Mouse (Mus musculus) kidney, adult 11 months (tissue): ENCODE results near the gene Cacna1c.

ENCODE experiments used
- DNase-seq: peaks from one replicate; pipeline ENCODE4 v3.0.0; 2022

Gene Cacna1c

DNA sequence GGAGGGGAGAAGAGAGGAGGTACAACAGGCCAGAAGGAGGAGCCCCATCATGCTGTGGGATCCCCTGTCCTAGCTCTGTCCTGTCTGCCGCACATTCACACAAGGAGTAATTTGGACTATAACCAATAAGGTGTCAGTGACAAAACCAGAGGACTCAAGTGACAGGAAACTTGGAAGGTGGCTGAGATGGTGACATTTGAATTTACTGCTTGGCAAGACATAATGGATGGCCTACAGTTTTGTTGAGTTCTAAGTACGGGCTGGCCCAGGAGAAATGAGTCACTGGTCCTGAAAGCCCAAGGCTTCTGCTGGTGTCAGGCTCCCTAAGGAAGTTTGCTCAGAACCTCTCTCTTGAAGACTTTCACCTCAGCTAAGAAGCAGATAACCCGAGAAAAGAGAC lies 196.0 kb downstream of the Cacna1c start:
- DNase-seq = no peak

DNA sequence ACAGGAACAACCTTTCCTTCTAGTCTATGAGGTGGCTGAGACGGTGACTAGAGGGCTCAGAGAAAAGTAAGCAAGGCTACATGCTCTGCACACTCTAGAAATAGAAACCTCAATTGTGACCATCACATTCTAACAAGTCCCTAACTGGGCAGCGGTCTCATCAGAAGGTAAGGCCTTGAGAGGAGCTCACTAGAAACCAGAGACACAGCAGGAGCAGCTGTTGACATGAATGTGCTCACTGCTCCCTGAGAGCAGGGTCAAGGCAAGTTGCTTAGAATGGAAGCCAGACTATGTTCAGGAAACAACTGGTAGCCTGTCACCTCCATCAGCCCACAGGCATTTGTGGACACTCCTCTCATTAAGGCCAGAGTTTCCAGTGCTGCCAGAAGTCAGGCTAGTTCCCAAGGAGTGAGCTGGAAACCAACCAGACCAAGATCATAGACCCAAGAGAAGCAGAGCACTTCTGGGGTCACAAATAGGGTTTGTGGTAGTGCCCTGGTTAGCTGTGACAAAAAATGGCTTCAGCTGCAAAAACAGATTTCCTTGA lies 196.8 kb downstream of the Cacna1c start:
- DNase-seq = no peak

GRCm38 (mm10) chr6:118997397-118997796 lies 198.8 kb downstream of the Cacna1c start:
- no peak for DNase-seq

DNA sequence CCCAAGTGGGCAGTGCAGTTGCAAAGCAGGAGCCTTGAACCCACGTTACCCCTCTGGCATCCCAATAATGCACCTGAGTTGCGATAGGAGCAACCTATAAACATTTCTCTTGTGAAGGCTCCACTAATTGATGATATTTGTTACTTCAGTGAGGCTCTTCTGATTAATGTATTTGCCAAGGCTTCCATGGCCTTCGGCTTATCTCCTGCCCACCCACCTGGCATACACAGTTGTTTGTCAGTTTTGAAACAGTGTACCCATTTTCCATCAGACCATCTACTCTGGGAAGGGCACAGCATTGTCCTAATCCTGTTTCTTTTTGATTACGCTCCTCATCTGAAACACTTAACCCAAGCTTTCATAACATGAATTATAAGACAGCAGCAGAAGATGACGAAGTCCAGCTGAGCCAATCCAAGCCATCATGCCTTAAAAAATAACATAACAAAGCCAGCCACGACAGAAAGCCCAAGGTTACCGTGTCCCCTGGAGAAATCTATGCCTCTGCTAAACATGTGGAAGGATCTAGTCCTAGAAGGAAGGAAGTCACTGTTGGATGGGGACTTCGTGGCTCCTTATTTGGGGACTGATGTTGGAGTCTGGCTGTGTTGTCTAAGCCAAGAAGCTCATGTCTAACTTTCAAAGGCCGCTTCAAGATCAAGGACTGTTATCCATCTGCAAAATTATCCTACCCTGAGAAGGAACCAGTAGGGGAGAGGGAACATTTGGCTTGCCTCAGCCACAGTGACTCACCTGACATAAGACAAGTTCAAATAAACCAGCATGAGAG lies 201.8 kb downstream of the Cacna1c start:
- no peak for DNase-seq

GRCm38 (mm10) chr6:118992391-118992790 lies 203.8 kb downstream of the Cacna1c start:
- peak; percentile 24 for DNase-seq

- no peak for DNase-seq
These were observed 206.0 kb downstream of the Cacna1c start for GRCm38 (mm10) chr6:118989999-118990776.

DNA sequence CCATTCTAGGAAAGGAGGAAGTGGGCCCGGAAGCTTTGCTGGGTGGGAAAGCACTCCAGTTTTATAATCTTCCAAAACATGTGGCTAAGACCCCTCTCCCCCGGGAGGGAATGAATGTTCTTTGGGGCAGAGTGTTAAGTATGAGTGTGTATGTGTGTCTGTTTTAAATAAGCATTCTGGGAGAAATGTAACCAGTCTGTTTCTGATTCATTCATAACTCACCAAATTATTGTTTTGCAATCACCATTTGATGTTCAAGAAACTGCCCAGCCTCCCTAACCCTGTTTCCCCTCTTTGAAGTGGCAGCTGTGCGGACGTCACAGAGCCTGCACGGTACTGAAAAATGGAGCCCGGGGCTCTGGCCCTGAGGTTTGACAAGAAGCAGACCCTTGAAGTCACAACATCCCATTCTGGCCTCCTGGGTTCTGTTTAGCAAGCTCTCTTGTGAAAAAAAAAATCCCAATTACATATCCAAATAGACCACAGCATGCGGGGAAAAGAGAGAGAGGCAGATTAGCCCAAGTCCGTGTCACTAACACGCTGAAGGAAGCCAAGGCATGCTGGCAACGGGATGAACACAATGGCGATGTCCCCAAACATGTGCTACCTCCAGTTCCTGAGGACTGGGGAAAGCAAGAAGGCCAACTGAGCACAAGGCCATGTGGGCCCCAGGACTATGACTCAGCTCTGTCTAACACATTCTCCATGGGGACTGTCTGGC lies 211.9 kb downstream of the Cacna1c start:
- DNase-seq = no peak

- DNase-seq = no peak
These were observed 212.7 kb downstream of the Cacna1c start for GRCm38 (mm10) chr6:118983471-118984040.

DNA sequence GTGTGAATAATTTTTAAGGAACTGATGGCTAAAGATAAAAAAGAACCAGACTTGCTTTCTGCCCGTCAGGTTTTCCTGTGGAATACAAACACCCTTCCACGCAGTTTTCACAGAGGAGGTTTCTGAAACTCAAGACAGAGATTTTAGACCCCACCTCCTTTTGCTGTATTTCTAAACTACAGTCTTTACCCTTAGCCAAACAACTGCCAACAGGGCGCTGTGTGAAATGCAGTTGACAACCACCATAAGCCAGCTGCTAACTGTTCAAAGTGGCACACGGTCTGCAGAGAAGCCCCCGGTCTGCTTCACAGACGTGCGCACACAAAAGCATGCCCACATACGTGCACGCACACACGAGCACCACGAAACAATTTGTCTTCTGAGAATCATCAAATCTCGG lies 216.0 kb downstream of the Cacna1c start:
- no peak for DNase-seq

- DNase-seq = no peak
These were observed 218.6 kb downstream of the Cacna1c start for GRCm38 (mm10) chr6:118977443-118978271.

- DNase-seq = no peak
These were observed 219.6 kb downstream of the Cacna1c start for GRCm38 (mm10) chr6:118976617-118977016.

- peak; percentile 15 for DNase-seq
These were observed 224.2 kb downstream of the Cacna1c start for GRCm38 (mm10) chr6:118971844-118972531.

DNA sequence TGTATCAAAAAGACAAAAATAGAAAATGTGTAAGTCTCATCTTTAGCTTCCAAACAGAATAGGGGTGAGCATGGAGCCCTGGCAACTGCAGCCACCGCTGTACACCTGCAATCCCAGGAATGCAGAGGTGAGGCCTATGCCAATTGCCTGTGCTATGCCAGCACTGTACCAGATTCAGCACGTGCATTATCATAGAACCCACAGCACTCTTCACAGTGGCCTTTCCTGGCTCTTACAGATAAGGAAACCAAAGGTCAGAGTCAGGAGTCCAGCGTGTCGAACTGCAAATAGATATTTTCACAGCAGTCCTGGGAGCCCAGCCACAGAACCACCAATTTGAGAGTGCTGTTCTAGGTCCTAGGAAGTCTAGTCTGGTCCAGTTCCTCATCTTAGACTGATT lies 227.4 kb downstream of the Cacna1c start:
- DNase-seq = no peak

- DNase-seq = no peak
These were observed 229.3 kb downstream of the Cacna1c start for GRCm38 (mm10) chr6:118966904-118967303.

GRCm38 (mm10) chr6:118965577-118965976 lies 230.6 kb downstream of the Cacna1c start:
- no peak for DNase-seq

DNA sequence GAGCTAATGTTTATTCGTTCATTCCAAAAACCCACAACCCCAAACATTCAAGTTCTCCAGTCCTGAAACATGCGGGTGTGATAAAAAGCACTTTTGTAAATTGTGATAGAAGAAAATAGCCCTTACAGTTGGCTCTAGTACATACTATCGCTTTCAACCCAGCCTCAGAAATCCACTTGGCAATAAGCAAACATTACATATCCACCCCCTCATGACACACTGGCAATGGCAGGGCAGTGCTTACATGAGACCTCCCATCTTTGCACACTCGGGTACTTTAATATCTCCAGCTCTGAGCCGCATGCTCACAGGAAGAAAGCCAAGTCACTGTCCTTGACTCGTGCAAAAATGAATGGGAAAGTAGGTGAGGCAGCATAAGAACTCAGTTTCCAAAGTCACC lies 232.4 kb downstream of the Cacna1c start:
- no peak for DNase-seq

- DNase-seq = no peak
These were observed 232.9 kb downstream of the Cacna1c start for GRCm38 (mm10) chr6:118963283-118963682.

- no peak for DNase-seq
These were observed 237.7 kb downstream of the Cacna1c start for GRCm38 (mm10) chr6:118958529-118958928.

GRCm38 (mm10) chr6:118956234-118956633 lies 240.0 kb downstream of the Cacna1c start:
- no peak for DNase-seq

- no peak for DNase-seq
These were observed 240.4 kb downstream of the Cacna1c start for GRCm38 (mm10) chr6:118955777-118956176.

DNA sequence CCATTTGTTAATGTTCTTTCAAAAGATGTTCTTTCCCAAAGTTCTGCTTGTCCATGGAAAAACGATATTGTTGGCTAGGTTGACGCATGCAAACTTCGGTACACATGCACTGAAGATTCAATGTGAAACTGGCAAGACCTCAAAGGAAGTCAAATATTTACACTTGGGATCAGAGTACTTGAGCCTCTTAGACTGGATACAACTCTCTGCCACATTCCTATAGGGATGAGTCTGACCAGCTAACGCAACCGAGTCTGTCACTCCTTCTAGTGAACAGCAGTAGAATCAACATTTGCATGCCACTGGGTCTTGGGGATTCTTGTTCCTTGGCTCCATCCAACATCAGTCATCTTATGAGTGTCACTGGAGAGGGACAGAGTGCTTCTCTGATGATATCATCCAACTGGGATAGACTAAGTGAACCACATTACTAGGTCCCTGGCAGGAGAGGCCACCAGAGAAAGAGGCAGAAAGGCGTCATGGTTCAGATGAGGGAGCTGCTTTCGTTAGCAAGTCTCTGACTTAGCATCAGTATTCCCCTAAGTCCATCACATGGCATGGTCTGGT lies 241.1 kb downstream of the Cacna1c start:
- no peak for DNase-seq
